Mouse (Mus musculus): ENCODE results near the gene Tbc1d32. TPM values are rescaled to one million over a fixed set of nuclear protein-coding genes. Genes with fewer than 3 reads are reported as not detected.

Tbc1d32 gene
- total and polyA plus RNA-seq, 2 experiments from 2014 or later = 2.5 to 5.3 TPM

DNA sequence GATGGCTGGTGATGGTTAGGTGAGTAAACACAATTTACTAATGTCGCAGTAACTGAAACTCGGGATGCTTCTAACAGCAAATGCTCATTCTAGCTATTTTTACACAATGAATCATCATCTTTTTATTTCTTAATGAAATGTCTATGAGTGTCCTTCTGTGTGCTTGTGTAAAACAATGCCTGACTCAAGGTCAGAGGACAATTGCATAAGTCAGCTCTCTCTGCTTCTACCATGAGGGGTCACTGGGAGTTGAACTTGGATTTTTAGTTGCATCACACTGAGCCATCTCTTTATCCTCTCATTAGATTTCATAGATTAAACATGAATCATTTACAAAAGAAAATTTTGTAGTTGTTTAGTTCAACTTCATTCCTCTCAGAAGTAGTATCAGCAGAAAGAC lies 203.9 kb downstream of the Tbc1d32 start:
- H3K36me3 ChIP-seq (ENCODE audit: insufficient read depth, low read length) = no peaks in the 10 kb centered on the region
- ATAC-seq = no peak
- no peak overlapping the region for H3K27ac ChIP-seq
- TF ChIP-seq CTCF (IDR thresholded peaks at IDR 0.05; ENCODE audit: low read depth) = no peak
- H3K4me1 ChIP-seq (ENCODE audit: insufficient read depth, low read length) = no peaks in the 10 kb centered on the region
- DNase-seq (ENCODE audit: low spot score) = no peak
- 97% methylated on average over 2 of the region's 2 CpGs for WGBS
- H3K9me3 ChIP-seq (ENCODE audit: low read length) = no peaks in the 10 kb centered on the region
- H3K9ac ChIP-seq (replicated peaks; ENCODE audit: low read length) = no peak overlapping the region
- no peaks in the 10 kb centered on the region for H3K27me3 ChIP-seq (ENCODE audit: insufficient read depth, low read length)
- H3K4me2 ChIP-seq (ENCODE audit: low read depth, low read length) = no peak overlapping the region
- H3K4me3 ChIP-seq (ENCODE audit: low read length) = no peak overlapping the region

- TF ChIP-seq CTCF (IDR thresholded peaks at IDR 0.05; ENCODE audit: low read depth) = peak; percentile 89
- no peaks in the 10 kb centered on the region for H3K9me3 ChIP-seq (ENCODE audit: low read length)
- no peaks in the 10 kb centered on the region for H3K27me3 ChIP-seq (ENCODE audit: insufficient read depth, low read length)
- no peak overlapping the region for H3K4me2 ChIP-seq (ENCODE audit: low read depth, low read length)
- 10% methylated on average over 2 of the region's 2 CpGs for WGBS
- H3K9ac ChIP-seq (replicated peaks; ENCODE audit: low read length) = no peak overlapping the region
- ATAC-seq (peak; percentile 80), DNase-seq (ENCODE audit: low spot score) (peak; percentile 87)
- no peaks in the 10 kb centered on the region for H3K4me1 ChIP-seq (ENCODE audit: insufficient read depth, low read length)
- H3K4me3 ChIP-seq (ENCODE audit: low read length) = no peak overlapping the region
- no peak overlapping the region for H3K27ac ChIP-seq
- H3K36me3 ChIP-seq (ENCODE audit: insufficient read depth, low read length) = no peaks in the 10 kb centered on the region
Observed at GRCm38 (mm10) chr10:55979898-55980521, 248.5 kb downstream of the Tbc1d32 start.

- WGBS = 69% methylated on average over 7 of the region's 7 CpGs
- no peak for ATAC-seq
- TF ChIP-seq CTCF (IDR thresholded peaks at IDR 0.05; ENCODE audit: low read depth) = no peak
Observed at GRCm38 (mm10) chr10:55978001-55978400, 250.5 kb downstream of the Tbc1d32 start.

More at GRCm38 (mm10) chr10:55978001-55978400, 250.5 kb downstream of the Tbc1d32 start:
- H3K4me1 ChIP-seq (ENCODE audit: insufficient read depth, low read length) = no peaks in the 10 kb centered on the region
- DNase-seq (ENCODE audit: low spot score) = no peak
- H3K4me3 ChIP-seq (ENCODE audit: low read length) = no peak overlapping the region
- H3K4me2 ChIP-seq (ENCODE audit: low read depth, low read length) = no peak overlapping the region
- H3K36me3 ChIP-seq (ENCODE audit: insufficient read depth, low read length) = no peaks in the 10 kb centered on the region
- no peak overlapping the region for H3K27ac ChIP-seq
- H3K27me3 ChIP-seq (ENCODE audit: insufficient read depth, low read length) = no peaks in the 10 kb centered on the region
- H3K9me3 ChIP-seq (ENCODE audit: low read length) = no peaks in the 10 kb centered on the region
- no peak overlapping the region for H3K9ac ChIP-seq (replicated peaks; ENCODE audit: low read length)

Other genes starting within 250 kb of the Tbc1d32 start
- 8.8 and 18.0 TPM in 2 replicates for gene Msl3l2, start 121.8 kb downstream of the Tbc1d32 start, total RNA-seq (2014; rRNA removed)
- gene Msl3l2, start 121.8 kb downstream of the Tbc1d32 start, polyA plus RNA-seq (2015; fragmentation: Nextera tagmentation; extraction: Ambion mirVana) = 11.2 and 12.2 TPM in 2 replicates
- 72.7 and 80.6 TPM in 2 replicates for gene Gja1, start 148.6 kb upstream of the Tbc1d32 start, total RNA-seq (2014; rRNA removed)
- 194 and 217 TPM in 2 replicates for gene Gja1, start 148.6 kb upstream of the Tbc1d32 start, polyA plus RNA-seq (2015; fragmentation: Nextera tagmentation; extraction: Ambion mirVana)